Mouse (Mus musculus) lung, adult 18-20 months (tissue): Measurements from ENCODE around the gene Trim25.

Source experiments
- DNase-seq, 2 experiments: peaks; one replicate each; pipeline ENCODE4 v3.0.0; 2022; ENCODE audit warnings: mixed read lengths in 2 of 2

Gene Trim25

GRCm38 (mm10) chr11:88998974-88999722, at the start of gene Trim25:
Gene Trim25, plus strand, starts transcription at chr11:88999376.
- DNase-seq: peak; percentile 96 to 97

GRCm38 (mm10) chr11:88949802-88950639, 49.2 kb upstream of the Trim25 start:
- no peak for DNase-seq

- no peak for DNase-seq
Observed at GRCm38 (mm10) chr11:88950640-88951250, 48.4 kb upstream of the Trim25 start.

- no peak for DNase-seq
Observed at GRCm38 (mm10) chr11:88951576-88951975, 47.6 kb upstream of the Trim25 start.

- DNase-seq: no peak
Observed at GRCm38 (mm10) chr11:88952117-88952516, 47.1 kb upstream of the Trim25 start.

- DNase-seq: no peak
Observed at GRCm38 (mm10) chr11:88953582-88953981, 45.6 kb upstream of the Trim25 start.

- peak in 1 of 2 experiments; percentile 29 for DNase-seq
Observed at GRCm38 (mm10) chr11:88954803-88955202, 44.4 kb upstream of the Trim25 start.

GRCm38 (mm10) chr11:88955217-88955969, 43.8 kb upstream of the Trim25 start, which contains the start of gene Scpep1:
Gene Scpep1, minus strand, starts transcription at chr11:88955465.
- peak; percentile 97 to 98 for DNase-seq

- DNase-seq: no peak
Observed at GRCm38 (mm10) chr11:88958851-88959250, 40.3 kb upstream of the Trim25 start.

GRCm38 (mm10) chr11:88966881-88967361, 32.3 kb upstream of the Trim25 start, which contains the start of gene Elobl:
Gene Elobl, minus strand, starts transcription at chr11:88966931.
- no peak for DNase-seq

GRCm38 (mm10) chr11:88970202-88970732, 28.9 kb upstream of the Trim25 start, which contains the start of gene Coil:
Gene Coil, plus strand, starts transcription at chr11:88970252.
- no peak for DNase-seq

GRCm38 (mm10) chr11:88973776-88974701, 25.1 kb upstream of the Trim25 start:
- peak; percentile 90 to 94 for DNase-seq

GRCm38 (mm10) chr11:88976320-88976719, 22.9 kb upstream of the Trim25 start:
- DNase-seq: no peak

- no peak for DNase-seq
Observed at GRCm38 (mm10) chr11:88977188-88977587, 22.0 kb upstream of the Trim25 start.

- DNase-seq: no peak
Observed at GRCm38 (mm10) chr11:88981337-88981736, 17.8 kb upstream of the Trim25 start.

- no peak for DNase-seq
Observed at GRCm38 (mm10) chr11:88986616-88987015, 12.6 kb upstream of the Trim25 start.

GRCm38 (mm10) chr11:88988956-88989355, 10.2 kb upstream of the Trim25 start:
- peak in 1 of 2 experiments; percentile 46 for DNase-seq

- DNase-seq: no peak
Observed at GRCm38 (mm10) chr11:88989530-88989929, 9.6 kb upstream of the Trim25 start.

GRCm38 (mm10) chr11:88993186-88993585, 6.0 kb upstream of the Trim25 start:
- DNase-seq: no peak

GRCm38 (mm10) chr11:88993625-88994024, 5.6 kb upstream of the Trim25 start:
- peak; percentile 79 to 84 for DNase-seq

GRCm38 (mm10) chr11:88994492-88994891, 4.7 kb upstream of the Trim25 start:
- no peak for DNase-seq
